Mouse (Mus musculus) brain, embryonic 14.5 days (tissue): Measurements from ENCODE around the gene Klk1b5.

ENCODE experiments used
- CTCF ChIP-seq: fragments of 200-500 bp; IDR thresholded peaks from 2 replicates; pipeline ENCODE4 v1.5.1; 2012; ENCODE audit warnings: inconsistent platforms, mild to moderate bottlenecking, moderate library complexity, borderline replicate concordance; ENCODE audit not compliant: insufficient read depth, insufficient read length; ENCODE audit errors: extremely low read depth
- POLR2A ChIP-seq: fragments of 200-500 bp; IDR thresholded peaks from 2 replicates; pipeline ENCODE4 v1.6.1; 2012; ENCODE audit warnings: mild to moderate bottlenecking, inconsistent platforms, borderline replicate concordance; ENCODE audit not compliant: poor library complexity, insufficient read depth, insufficient read length, severe bottlenecking; ENCODE audit errors: extremely low read depth

GRCm38 (mm10) chr7:44269397-44269796 lies 53.7 kb downstream of the Klk1b5 start:
- TF ChIP-seq POLR2A (no peak), CTCF (no peak)
